Mouse (Mus musculus) bone marrow, adult 2 months (tissue): ENCODE data around the gene Aff2.

Source experiments
- CTCF ChIP-seq: fragments of 200-500 bp; IDR thresholded peaks from 2 replicates; pipeline ENCODE4 v1.5.1; 2011; ENCODE audit warnings: low read length, control low read depth; ENCODE audit not compliant: control insufficient read depth, insufficient read depth
- POLR2A ChIP-seq: fragments of 200-500 bp; IDR thresholded peaks from 2 replicates; pipeline ENCODE4 v1.6.1; 2011; ENCODE audit warnings: low read depth, mild to moderate bottlenecking, control low read depth, low read length, borderline replicate concordance; ENCODE audit not compliant: control insufficient read depth

DNA sequence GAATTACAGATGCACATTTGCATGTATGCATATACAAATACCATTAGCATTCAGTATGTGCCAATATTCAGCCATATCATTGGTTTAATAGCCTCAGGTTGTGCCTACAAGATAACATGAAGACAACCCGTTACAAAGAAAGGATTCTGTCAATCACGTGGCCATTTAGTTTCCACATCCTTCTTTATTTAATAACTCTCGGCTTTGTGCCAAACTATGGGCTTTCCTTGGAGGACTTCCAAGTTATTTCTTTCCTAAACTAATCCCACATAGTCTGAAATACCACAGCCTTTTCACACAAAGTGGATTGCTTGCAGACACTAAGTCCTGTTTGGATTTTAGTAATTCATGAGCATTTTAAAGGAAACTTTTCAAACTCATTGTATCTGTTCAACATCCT, 142.0 kb downstream of the Aff2 start:
- no peak for TF ChIP-seq CTCF
- no peak for TF ChIP-seq POLR2A
